Mouse (Mus musculus): ENCODE measurements around the gene Gm45623. TPM values are rescaled to one million over a fixed set of nuclear protein-coding genes. Genes with fewer than 3 reads are reported as not detected.

The Gm45623 gene
- total RNA-seq (2021), result not detected
- long read RNA-seq, experiment 1, result 0 reads
- long read RNA-seq, experiment 2, partial matches to known transcripts, result 0 of 1 reads
- long read RNA-seq, experiment 2, other reads (novel, unspliced or antisense), result 0 of 1 reads

- DNase-seq (ENCODE audit: low spot score in 2 of 2), result no peak
Observed at GRCm38 (mm10) chr13:56753192-56753951, at the start of gene Gm45623. Gene Gm45623 (minus strand): TSS chr13:56753827.

- no peak for DNase-seq (ENCODE audit: low spot score in 2 of 2)
Observed at GRCm38 (mm10) chr13:56797459-56797858, 43.8 kb upstream of the Gm45623 start.

DNA sequence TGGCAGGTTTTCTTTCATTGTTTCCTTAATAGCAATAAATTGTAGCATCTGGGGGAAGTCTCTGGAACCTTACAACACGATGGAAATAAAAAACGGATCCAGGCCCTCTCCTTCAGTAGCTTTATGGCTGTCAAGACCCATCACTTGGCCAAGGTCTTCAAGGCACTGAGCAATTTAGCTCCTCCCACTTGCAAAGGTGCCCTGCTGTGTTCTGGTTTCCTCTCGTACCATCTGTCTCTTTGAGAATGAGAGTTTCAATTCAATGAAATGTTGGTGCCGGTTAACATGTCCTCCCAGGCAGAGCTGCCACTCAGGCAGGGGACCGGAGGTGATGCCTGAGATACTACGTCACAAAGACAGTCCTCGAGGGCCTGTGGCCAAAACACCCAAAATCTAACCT is 41.9 kb upstream of the Gm45623 start:
- DNase-seq (ENCODE audit: low spot score in 2 of 2), result no peak

GRCm38 (mm10) chr13:56794441-56794840 is 40.8 kb upstream of the Gm45623 start:
- no peak for DNase-seq (ENCODE audit: low spot score in 2 of 2)

DNA sequence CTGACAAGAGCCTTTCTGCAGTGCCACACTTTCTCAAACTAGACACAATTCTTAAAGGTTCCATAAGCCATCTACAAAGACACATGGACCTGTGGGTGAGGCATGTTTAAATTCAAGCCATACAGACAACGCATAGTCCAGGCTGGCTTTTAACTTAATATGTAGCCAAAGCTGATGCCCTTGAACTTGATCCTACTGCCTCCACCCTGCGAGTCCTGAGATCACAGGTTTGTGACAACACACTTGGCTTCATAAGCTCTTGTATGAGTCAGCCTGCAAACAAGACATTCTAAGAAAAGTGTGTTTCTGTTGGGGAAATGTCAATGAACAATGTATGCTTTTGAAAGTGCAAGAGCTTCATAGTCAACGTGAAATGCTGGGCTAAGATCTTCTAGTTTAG is 39.2 kb upstream of the Gm45623 start:
- DNase-seq (ENCODE audit: low spot score in 2 of 2), result no peak

DNA sequence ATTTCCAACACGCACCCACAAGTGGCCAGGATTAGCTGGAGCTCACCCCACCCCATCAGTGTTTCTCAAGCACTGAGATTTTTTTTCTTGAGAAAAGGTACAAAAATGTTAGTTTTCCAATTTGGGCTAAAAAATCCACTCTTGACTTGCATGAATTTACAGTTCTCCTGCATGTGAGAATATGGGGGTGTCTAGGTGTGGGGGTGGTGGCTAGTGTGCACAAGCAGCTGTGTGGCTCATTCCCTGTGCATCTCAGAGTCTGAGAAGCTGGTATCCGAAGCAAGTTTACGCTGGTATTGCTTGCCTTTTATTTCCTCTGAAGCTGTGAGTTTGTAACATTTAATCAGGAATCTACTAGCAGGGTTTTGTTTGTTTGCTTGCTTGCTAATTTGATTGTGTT is 37.1 kb upstream of the Gm45623 start:
- no peak for DNase-seq (ENCODE audit: low spot score in 2 of 2)

DNA sequence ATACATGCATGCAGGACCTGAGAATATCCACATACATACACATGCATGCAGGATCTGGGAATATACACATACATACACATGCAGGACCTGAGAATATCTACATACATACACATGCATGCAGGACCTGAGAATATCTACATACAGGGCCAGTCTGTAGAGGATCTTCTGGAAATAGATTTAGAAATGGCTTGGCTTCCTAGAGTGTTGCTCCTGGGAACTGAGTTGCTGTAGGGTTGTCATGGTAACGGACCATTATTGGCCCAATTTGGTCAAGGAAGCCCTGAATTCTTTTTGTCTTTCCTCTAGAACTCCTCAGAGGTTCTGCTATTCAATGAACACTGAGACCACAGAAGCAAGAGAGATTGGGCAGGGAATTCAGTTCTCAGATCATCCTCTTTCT is 29.0 kb upstream of the Gm45623 start:
- DNase-seq (ENCODE audit: low spot score in 2 of 2), result no peak

- DNase-seq (ENCODE audit: low spot score in 2 of 2), result no peak
Observed at GRCm38 (mm10) chr13:56781697-56782096, 28.1 kb upstream of the Gm45623 start.

- DNase-seq (ENCODE audit: low spot score in 2 of 2), result no peak
Observed at GRCm38 (mm10) chr13:56780746-56781469, 27.3 kb upstream of the Gm45623 start.

DNA sequence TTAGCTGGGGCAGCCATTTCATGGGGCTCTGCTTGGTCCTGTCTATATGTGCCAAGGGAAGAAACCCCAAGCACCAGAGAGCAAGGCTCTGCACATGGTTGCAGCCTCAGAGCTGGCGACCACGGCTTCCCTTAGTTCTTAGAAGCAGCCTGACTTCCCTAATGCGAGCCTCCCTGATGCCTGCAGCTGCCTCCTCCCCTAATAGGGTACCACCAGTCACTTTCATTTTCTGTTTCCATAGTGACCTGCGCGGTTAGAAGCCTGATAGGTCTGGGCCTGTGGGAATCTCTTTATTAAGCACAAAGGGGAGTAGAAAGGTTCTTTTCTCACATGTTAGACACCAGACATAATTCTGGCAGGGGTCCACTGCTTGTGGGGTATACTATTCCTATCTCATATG is 20.7 kb upstream of the Gm45623 start:
- no peak for DNase-seq (ENCODE audit: low spot score in 2 of 2)

- DNase-seq (ENCODE audit: low spot score in 2 of 2), result no peak
Observed at GRCm38 (mm10) chr13:56773262-56773870, 19.7 kb upstream of the Gm45623 start.

DNA sequence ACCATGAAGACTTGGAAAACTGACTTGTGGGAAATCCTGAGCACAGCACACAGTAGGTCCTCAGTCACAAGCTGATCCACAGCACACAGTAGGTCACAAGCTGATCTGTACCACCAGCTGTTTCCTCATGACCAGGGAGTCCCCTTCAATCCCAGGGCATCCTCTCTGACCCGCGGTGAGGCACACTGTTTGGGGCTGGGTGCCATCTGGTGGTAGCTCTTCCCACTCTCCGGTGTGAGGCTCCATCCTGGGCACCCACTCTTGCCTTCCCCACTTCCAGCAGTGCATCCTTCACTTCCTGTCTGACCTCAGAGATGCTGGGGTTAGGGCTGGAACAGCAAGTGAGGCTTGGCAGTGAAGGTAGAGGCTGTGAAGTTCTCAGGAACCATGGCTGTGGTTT is 19.0 kb upstream of the Gm45623 start:
- DNase-seq (ENCODE audit: low spot score in 2 of 2), result no peak

DNA sequence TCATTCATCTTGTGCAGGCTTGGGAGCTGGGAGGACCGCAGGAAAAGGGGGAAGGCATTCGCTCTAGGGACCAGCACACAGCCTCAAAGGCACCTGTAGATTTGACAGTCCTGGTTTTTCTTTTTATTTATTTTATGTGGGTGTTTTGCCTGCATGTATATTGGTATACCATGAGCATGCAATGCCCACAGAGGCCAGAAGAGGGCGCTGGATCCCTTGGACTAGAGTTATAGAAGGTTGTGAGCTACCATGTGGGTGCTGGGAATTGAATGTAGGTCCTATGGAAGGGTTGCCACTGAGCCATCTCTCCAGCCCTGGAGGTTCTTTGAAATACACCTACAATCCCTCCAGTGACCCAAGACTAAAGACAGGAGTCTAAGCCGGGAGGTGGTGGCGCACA is 17.2 kb upstream of the Gm45623 start:
- DNase-seq (ENCODE audit: low spot score in 2 of 2), result no peak

DNA sequence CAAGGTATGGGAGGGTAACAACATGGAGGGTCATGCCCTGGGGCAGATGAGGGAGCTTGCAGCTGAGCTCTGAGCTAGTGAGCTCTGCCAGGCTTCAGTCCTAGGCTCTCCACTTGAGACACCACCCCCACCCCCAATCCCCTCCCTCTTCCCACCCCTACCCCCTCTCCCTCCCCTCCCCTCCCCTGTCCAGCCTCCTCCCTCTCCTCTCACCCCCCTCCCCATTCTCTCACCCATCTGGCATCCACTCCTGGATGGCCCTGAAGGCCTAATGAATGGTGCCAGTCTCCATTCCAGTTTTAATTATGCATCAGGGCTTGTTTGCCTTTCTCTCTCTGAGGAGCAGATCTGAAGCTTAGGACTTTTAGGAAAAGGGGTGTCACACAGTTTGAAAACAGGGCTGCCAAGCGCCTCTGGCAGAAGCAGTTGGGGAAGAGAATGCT is 16.5 kb upstream of the Gm45623 start:
- DNase-seq (ENCODE audit: low spot score in 2 of 2), result no peak

DNA sequence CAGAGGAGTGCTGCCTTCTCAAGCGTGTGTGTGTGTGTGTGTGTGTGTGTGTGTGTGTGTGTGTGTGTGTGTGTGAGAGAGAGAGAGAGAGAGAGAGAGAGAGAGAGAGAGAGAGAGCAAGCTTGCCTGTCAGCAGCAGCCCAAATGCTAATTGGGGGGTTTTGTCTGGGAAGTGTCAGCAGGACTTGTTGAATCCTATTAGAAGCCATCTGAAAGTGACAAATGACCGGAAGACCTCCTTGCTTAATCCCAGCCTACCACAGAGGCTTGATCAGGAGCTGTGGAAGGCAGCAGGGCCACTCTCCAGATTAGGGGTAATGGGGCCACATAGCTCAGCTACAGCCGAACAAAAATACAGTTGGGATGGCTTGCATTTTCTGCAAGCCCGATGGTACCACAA is 15.8 kb upstream of the Gm45623 start:
- no peak for DNase-seq (ENCODE audit: low spot score in 2 of 2)

GRCm38 (mm10) chr13:56766211-56766610 is 12.6 kb upstream of the Gm45623 start:
- DNase-seq (ENCODE audit: low spot score in 2 of 2), result no peak

GRCm38 (mm10) chr13:56765284-56766032 is 11.8 kb upstream of the Gm45623 start:
- DNase-seq (ENCODE audit: low spot score in 2 of 2), result no peak

DNA sequence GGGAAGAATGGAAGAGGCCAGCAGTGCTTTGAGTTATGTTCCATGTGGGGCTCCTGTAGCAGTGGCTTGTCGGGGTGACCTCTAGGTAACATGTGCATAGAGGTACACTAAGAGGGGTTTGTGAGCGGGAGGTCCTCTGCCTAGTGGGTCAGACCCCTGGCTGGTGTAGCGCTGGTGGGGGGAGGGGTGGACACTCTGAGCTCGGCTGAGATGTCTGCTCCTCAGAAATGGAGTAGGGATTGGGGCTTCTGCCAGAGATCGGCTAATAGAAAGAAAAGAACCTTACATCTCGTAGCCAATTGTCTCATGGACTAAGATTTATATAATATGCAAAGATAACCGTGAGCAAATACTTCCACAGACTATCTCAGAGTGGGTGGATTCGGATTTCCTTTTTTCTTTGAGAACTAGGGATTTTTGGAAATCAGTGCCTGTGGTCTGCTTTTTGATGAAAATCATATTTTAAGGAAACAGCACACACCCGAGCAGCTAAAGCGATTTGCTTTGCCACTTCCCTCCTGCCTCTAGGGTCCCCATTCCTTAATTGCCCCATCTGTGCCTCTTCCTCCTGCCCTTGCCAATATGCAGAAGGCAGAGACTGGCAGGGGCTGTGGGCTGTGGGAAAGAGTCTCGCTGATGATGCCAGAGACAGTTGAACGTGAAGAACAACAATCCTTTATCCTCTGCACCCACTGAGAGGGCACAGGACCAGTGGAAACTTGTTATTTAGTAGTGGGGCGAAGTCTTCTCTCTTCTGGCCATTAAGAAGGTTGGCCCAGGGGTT is 9.0 kb upstream of the Gm45623 start:
- DNase-seq (ENCODE audit: low spot score in 2 of 2), result no peak

DNA sequence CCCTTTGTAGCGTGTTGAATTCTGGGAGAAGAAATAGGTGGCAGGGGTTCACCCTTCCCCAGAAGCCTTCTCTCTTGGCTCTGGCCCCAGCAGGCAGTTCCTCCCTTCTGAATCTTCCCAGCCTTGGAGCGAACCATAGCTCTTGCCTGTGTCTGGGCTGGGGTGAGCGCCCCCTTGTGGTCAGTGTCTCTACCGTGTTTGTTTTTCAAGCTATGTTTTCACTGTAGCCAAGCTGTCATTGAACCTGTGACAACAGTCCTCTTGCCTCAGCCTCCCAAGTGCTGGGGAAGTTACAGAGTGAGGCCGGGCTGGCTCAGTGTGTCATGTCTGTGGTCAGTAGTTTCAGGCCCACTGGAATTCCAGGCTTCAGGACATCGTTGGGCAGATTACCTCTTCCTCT is 4.9 kb upstream of the Gm45623 start:
- peak; percentile 82 to 83 for DNase-seq (ENCODE audit: low spot score in 2 of 2)

GRCm38 (mm10) chr13:56757201-56757600 is 3.6 kb upstream of the Gm45623 start:
- DNase-seq (ENCODE audit: low spot score in 2 of 2), result no peak
